Mouse (Mus musculus): ENCODE measurements around the gene Morn5.

Gene Morn5

DNA sequence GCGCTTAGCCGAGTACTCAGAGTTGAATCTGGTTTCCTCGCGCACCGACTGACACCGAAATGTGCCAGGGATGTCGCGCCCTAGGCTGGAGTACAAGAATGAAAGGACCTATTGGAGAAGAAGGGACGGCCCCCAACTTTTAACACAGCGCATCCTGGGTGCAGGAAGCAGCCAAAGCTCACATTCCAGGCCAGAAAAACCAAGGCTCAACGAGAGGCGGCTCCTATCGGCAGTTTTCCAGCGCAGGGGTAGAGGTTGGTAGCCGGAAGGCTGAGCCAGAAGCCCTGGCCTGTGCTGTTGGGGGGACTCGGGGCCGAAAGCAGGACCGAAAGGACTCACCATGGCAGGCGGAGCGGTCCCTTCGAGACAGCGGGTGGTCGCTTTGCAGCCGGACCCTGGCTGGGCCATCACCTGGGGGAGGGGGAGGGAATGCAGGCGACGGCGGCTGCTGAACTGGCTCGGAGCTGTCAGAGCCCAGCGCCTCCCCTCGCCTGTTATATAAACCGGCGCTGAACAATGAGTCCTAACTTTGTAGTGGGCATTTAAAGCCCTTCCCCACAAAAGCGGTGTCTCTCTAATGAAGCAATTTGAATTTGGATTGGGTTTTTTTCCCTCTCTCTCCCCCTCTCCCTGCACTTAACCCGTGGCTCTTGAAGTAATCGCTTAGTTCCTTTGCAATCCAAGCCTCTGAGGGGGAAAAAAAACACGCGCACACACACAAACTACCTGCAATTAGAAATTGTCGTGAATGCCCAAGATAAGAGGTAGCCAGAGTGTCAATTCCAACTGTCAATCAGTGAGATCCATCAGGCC is 54.5 kb downstream of the Morn5 start:
- no peak for DNase-seq (ENCODE audit: low spot score in 2 of 2)

DNA sequence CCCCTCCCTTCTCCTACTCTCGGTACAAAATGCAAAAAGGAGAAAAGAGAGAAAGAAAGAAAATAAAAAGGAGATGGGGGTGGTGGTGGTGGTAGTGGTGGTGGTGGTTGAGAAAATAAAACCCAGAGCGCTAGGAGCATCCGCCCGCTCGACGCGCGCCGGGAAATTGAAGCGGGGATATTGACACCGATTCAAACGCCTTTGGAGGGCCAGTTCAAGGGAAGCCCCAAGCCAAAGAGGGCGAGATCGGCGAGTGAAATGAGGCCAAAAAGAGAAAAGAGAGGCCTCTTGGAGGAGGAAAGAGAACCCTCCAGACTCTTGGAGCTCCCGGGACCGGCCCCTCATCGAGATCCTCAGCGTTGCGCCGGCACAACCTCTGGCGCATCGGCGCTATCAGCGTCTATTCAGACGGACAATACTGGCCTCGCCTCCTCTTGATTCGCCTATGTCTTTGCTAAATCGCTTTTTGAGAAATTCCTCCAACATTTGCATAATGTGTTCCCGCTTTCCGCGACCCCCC is 55.2 kb downstream of the Morn5 start:
- no peak for DNase-seq (ENCODE audit: low spot score in 2 of 2)

DNA sequence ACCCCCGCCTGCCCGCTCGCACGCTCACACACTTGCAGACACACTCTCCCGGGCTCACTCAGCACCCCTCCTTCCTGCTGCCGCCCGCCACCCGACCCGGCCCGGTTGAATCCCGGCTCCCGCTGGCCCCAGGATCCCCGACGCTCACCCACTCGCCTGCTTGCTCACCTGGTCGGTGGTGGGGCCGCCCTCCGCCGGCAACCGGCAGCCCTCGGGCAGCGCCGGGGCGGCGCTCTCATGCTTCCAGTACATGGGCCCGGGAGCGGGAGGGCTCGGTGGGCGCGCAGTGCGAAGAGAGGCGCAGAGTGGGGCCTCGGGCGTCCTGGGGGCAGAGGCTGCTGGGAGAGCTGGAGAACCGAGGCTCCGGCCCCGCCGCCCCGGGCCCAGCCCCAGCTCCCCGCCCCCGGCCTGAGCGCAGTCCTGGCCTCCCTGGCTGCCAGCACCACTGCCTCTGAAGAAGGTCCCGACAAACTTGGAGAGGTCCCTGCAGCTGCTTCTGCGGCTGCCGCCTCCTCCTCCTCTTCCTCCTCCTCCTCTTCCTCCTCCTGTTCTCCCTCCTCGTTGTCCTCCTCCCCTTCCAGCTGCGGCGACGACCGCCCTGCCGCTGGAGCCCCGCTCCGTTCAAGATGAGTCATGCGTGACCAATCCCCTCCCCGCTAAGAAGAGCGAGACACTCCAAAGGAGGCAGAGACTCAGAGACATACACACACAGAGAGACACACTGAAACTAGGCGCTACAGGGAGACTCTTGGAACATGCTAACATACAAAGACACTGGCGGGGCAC is 55.9 kb downstream of the Morn5 start, which contains the start of gene Lhx6:
Lhx6 (minus strand) TSS at position 453 of the 786 bp plus-strand sequence.
- no peak for DNase-seq (ENCODE audit: low spot score in 2 of 2)

DNA sequence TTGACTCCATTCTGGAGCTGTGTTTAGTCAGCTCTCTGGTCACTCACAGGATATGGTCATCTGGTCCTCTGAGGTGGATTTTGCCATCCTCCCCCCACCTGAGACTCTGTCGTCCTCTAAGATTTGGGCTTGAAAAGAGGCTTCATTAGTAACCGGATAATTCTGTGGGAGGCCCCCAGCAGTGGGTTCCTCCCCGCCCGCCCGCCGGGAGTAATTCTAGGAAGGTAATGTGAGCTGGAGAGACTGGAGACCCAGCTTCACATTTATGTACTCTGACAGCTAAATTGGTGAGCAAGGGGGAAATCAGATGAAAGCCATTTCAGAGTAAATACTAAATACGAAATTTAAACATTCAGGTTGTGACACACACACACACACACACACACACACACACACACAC is 59.4 kb downstream of the Morn5 start:
- DNase-seq (ENCODE audit: low spot score in 2 of 2), result no peak

DNA sequence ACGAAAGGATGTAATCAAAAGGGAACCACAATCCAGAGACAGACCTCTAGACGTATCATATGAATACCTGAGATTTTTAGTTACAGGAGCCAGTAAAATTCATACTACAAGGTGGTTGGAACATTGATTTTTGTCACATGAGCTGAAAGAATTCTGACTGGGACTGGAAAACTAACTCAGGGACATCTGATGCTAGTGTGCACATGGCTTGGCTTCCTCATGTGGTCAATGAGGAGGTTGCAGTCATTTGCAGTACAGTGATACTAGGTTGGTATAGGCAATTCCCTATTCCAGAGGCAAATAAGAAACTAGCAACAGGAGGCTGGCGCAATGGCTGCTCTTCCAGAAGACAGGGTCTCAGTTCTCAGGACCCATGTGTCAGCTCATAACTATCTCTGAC is 63.4 kb downstream of the Morn5 start:
- DNase-seq (ENCODE audit: low spot score in 2 of 2), result no peak

DNA sequence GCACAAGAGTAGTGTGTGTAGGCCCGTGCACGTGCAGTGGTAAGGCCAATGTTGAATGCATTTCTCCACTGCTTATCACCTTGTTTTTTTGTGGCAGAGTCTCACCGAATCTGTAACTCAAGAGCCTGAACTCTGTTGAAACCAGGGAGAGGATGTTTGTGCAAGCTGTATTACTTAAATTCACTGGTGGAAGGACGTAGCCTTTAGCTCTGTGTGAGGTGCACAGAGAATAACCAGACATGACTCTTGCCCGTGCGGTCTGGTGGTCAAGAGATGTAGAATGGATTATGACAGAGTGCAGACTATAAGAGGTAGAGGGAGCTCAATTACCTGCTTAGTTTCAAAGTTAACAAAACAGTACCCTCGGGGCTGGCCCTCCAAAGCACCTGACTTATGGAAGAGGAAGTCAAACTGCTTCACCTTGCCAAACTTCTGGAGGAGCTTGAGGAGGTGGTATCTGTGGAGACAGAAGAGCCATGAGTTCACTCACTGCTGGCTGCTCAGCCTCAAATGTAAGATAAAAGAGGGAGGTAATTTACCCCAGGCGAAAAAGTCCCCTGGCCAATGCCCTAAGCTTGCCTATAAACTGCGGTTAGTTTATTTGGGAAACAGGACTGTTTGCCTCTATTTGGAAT is 77.7 kb downstream of the Morn5 start:
- no peak for DNase-seq (ENCODE audit: low spot score in 2 of 2)

DNA sequence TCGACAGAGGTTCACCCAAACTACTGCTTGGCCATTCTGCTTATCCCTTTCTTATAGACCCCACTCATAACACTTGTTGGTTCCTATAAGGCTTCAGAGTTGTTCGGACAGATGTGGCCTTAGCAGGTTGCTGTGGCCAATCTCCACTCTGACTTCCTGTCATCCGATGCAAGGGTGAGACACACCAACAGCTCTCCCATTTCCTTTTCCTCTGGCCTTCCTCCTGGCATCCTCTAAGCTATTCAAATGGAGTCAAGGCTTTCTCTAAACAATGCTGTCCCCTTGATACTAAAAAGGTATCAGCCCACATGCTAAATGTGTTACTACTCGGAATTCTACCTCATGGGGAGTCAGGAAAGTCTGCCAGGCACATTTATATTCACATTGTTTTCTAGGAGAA is 78.7 kb downstream of the Morn5 start:
- DNase-seq (ENCODE audit: low spot score in 2 of 2), result no peak

DNA sequence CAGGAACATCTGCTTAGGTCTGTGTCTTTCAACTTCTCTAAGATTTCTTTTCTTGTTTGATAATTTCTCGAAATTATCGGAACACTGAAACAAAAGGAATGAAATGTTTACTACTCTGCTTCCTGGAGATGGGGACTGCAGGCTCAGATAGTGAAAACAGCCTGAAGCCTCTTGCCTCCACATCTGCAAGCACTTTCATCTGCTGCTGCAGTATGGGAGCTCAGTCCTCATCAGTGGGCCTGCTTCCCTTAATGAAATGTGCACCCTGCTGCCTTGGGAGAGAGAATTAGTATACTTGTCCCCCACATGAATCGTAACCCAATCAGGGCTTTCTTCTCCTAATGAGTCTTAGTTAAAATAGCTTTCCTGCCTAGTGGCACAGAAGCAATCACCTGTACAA is 79.8 kb downstream of the Morn5 start:
- DNase-seq (ENCODE audit: low spot score in 2 of 2), result no peak
